Mouse (Mus musculus) olfactory bulb, adult 2 months (tissue): ENCODE data around the gene Abcg4. TPM values are rescaled to one million over a fixed set of nuclear protein-coding genes. Genes with fewer than 3 reads are reported as not detected.

Experiments
- H3K27ac ChIP-seq: fragments of 200-500 bp; 2 replicates; pipeline ENCODE4 v1.5.1; 2012; ENCODE audit warnings: low read depth, low read length; ENCODE audit not compliant: insufficient read depth
- H3K4me1 ChIP-seq: fragments of 200-500 bp; 2 replicates; pipeline ENCODE4 v1.6.1; 2012; ENCODE audit warnings: low read length; ENCODE audit not compliant: control insufficient read depth, insufficient read depth
- H3K4me3 ChIP-seq: fragments of 200-500 bp; 2 replicates; pipeline ENCODE4 v1.5.1; 2012; ENCODE audit warnings: mild to moderate bottlenecking, low read depth, low read length, moderate library complexity; ENCODE audit not compliant: insufficient read depth
- CTCF ChIP-seq: fragments of 200-500 bp; IDR thresholded peaks from 2 replicates; pipeline ENCODE4 v1.5.1; 2012; ENCODE audit warnings: low read depth, mild to moderate bottlenecking, low read length, moderate library complexity; ENCODE audit not compliant: insufficient read depth
- POLR2A ChIP-seq: fragments of 200-500 bp; IDR thresholded peaks from 2 replicates; pipeline ENCODE4 v1.6.1; 2012; ENCODE audit warnings: mild to moderate bottlenecking, low read depth, low read length, moderate library complexity; ENCODE audit not compliant: insufficient read depth
- WGBS: fragments of 180-500 bp; shearing (Covaris S2); methylation state at CpG from one replicate; pipeline ENCODE4 v1.1.7; 2018; 5-methylcytosine and 5-hydroxymethylcytosine counted together
- polyA plus RNA-seq: library from polyadenylated mRNA; stranded (reverse); fragments of >200 nt; gene quantifications from 2 replicates; pipeline ENCODE4 v1.2.4, GENCODE M21; 2012; ENCODE audit warnings: low replicate concordance; ENCODE audit not compliant: missing spikeins, insufficient read depth, insufficient read length

The Abcg4 gene
- polyA plus RNA-seq, 1 experiment: not detected

GRCm38 (mm10) chr9:44266478-44267226, 21.8 kb downstream of the Abcg4 start:
- TF ChIP-seq CTCF (no peak), POLR2A (no peak)
- peak overlapping the region; percentile 34; the same call in 1 of the 2 replicates for H3K27ac ChIP-seq
- WGBS: 31% methylated on average over 8 of the region's 8 CpGs
- H3K4me1 ChIP-seq: peaks cover 24% of the 10 kb centered on the region
- H3K4me3 ChIP-seq: no peak overlapping the region

GRCm38 (mm10) chr9:44261388-44261787, 27.0 kb downstream of the Abcg4 start:
- TF ChIP-seq CTCF (no peak), POLR2A (no peak)
- Histone ChIP-seq H3K4me3 (no peak overlapping the region), H3K27ac (no peak overlapping the region), H3K4me1 (peaks cover 13% of the 10 kb centered on the region)
- WGBS: 87% methylated on average over 14 of the region's 14 CpGs

DNA sequence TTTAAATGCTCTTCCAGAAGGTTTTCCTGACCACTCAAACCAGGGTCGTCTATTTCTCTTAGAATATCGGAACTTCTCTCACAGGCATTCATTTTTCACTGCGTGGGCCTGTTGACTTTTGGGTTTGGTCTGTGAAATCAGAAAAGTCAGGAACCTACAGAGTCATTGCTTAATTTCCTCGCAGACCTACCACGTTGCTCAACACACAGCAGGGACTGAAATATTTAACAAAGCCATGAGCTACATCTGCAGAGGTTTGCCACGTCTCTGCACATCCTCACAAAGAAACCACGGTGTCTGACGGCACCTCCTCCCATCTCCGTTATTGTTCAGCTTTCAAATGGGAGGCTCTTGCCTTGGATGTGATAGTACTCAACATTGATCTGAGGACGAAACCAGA, 29.4 kb downstream of the Abcg4 start:
- no peak overlapping the region for H3K4me3 ChIP-seq
- H3K27ac ChIP-seq: no peak overlapping the region
- WGBS: 65% methylated on average over 10 of the region's 10 CpGs
- H3K4me1 ChIP-seq: peaks cover 21% of the 10 kb centered on the region
- no peak for TF ChIP-seq CTCF
- no peak for TF ChIP-seq POLR2A

GRCm38 (mm10) chr9:44256213-44256612, 32.2 kb downstream of the Abcg4 start:
- TF ChIP-seq POLR2A (no peak), CTCF (no peak)
- peaks cover 35% of the 10 kb centered on the region for H3K4me1 ChIP-seq
- no peak overlapping the region for H3K4me3 ChIP-seq
- WGBS: 77% methylated on average over 8 of the region's 8 CpGs
- no peak overlapping the region for H3K27ac ChIP-seq

GRCm38 (mm10) chr9:44255136-44255521, 33.3 kb downstream of the Abcg4 start:
- Histone ChIP-seq H3K27ac (peak overlapping the region; percentile 73), H3K4me3 (no peak overlapping the region), H3K4me1 (peaks cover 44% of the 10 kb centered on the region)
- TF ChIP-seq CTCF (no peak), POLR2A (no peak)
- WGBS: 31% methylated on average over 6 of the region's 6 CpGs

DNA sequence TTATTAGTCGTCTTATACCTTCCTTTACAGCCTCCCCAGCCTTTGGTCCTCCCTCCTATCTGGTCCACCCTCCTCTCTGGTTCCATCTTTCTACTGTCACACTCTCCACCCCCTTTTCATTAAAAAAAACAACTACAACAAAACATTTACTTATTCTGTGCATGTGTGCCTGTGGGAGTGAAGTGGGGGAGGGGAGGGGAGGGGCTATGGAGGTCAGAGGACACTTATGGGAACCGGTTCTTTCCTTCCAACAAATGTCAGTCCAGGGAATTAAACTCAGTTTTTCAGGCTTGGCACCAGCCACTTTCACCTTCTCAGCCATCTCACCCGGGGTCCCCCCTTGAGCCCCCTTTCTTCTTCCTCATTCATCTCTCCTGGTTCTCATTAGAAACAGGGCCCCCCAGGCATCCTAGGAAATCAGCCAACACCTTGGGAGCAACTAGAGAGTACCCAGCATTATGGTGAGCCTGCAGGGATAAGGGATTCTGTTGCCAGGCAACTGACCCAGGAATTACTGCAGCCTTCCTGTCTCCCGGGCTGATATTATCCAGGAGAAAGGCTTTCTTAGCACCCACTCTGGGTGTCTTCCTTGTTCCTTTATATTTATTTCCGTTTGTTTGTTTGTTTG, 33.8 kb downstream of the Abcg4 start:
- H3K4me1 ChIP-seq: peaks cover 49% of the 10 kb centered on the region
- 6% methylated on average over 5 of the region's 5 CpGs for WGBS
- H3K4me3 ChIP-seq: no peak overlapping the region
- peak overlapping the region; percentile 73 for H3K27ac ChIP-seq
- TF ChIP-seq CTCF (no peak), POLR2A (no peak)

- 87% methylated on average over 6 of the region's 6 CpGs for WGBS
- no peak overlapping the region for H3K27ac ChIP-seq
- H3K4me1 ChIP-seq: peaks cover 56% of the 10 kb centered on the region
- no peak overlapping the region for H3K4me3 ChIP-seq
- TF ChIP-seq POLR2A (no peak), CTCF (no peak)
Measured at GRCm38 (mm10) chr9:44253441-44253840, 35.0 kb downstream of the Abcg4 start.

GRCm38 (mm10) chr9:44251314-44251713, 37.1 kb downstream of the Abcg4 start, which contains the start of gene Pdzd3:
TSS of gene Pdzd3 (minus strand) at chr9:44251471.
- Histone ChIP-seq H3K27ac (0 out of 2 replicates have a peak within 1 kb of the TSS, but pooled peaks have one; percentile 43), H3K4me3 (no peak within 1 kb of the TSS), H3K4me1 (peaks cover 54% of the 10 kb centered on the region)
- TF ChIP-seq CTCF (no peak), POLR2A (no peak)
- 93% methylated on average over 10 of the region's 10 CpGs for WGBS

DNA sequence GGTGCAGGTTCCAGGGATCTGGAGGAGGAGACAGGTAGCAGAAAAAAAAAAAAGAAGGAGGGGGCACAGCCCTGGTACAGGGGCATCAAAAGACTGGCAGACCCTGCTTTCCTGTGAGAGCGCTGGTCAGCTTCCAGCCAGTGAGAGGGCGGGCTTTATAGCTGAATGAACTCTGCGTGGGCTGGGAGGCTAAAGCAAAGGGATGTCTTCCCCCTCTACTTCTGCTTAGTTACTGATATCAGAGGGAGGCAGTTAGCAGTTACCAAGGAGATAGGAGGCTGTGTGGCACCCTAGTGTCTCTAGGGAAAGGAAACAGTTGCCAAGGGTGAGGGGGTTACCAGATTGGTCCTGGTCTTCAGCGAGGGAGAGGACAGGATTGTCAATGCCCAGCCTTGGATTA, 38.0 kb downstream of the Abcg4 start:
- WGBS: 18% methylated on average over 4 of the region's 4 CpGs
- H3K27ac ChIP-seq: 0 out of 2 replicates have a peak overlapping the region, but pooled peaks have one; percentile 43
- peaks cover 49% of the 10 kb centered on the region for H3K4me1 ChIP-seq
- no peak overlapping the region for H3K4me3 ChIP-seq
- TF ChIP-seq POLR2A (no peak), CTCF (no peak)
